Mouse (Mus musculus): ENCODE measurements around the gene Proser2.

- TF ChIP-seq CTCF (IDR thresholded peaks at IDR 0.05; ENCODE audit: low read depth) (no peak), EP300 (IDR thresholded peaks at IDR 0.05; ENCODE audit: low read depth) (no peak)
Measured at GRCm38 (mm10) chr2:6173013-6173412, 43.0 kb upstream of the Proser2 start.
